Comparison of ENCODE assay signal across 7 mouse cellular contexts in the genomic region with DNA sequence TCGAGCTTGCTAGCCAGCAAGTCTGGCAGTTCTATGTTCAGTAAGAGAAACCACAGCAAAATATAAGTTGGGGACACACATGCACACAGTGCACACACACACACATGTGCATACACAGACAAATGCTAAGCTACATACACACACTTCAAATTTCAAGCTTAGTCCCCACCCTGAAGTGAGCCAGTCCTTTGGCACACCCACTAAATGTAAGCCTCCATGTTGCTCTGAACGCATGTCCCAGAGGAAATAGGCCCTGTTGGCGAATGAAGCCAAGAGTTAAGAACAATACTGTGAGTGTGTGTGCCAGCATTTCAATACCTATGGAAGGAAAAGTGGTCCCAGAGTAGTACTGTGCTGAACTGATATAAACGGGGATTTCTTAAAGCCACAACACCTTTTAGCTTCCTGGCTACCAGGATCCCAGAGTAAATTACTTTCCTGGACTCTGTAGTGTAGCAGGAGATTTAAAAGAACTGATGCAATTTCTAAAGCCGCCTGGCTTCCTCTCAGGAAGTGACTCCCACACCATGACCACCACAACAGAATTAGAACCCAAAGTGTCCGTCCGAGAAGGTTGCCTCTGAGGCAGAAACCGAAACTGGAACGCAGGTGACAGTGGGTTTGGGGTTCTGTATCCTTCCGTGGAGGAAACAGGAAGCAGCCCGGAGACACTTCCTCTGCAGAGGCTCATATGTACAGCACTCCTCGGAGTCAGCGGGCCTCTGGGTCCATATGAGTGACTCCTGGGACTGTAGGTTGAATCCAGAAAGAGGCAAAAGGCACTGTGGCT.
DNase-seq lines count a peak whose midpoint lies in the region.

No protein-coding gene starts in this region.

- DNase-seq in MN1 (ENCODE audit: low spot score), result peak; percentile 49
- peak; percentile 29 for DNase-seq in c-Kit-positive CD71-positive TER-119-positive erythroid progenitor cells, embryonic 14.5 days (ENCODE audit: low spot score)
- peak; percentile 68 for DNase-seq in kidney, adult 9 months
- peak; percentile 56 to 61 for DNase-seq in lung, postnatal 4 days
- DNase-seq in thymus, postnatal 14 days, result peak; percentile 79
- no peak for DNase-seq in yolk sac, embryonic 10.5 days (ENCODE audit: low spot score)
- no peak for DNase-seq in retina, postnatal 1 day

Comparison
In these comparisons a context has a peak if more than half of its experiments do, and no peak if none do; other contexts are left out.
1. DNase-seq: peak in MN1 (single experiment), c-Kit-positive CD71-positive TER-119-positive erythroid progenitor cells, embryonic 14.5 days (single experiment), kidney, adult 9 months (single experiment), lung, postnatal 4 days (2 of 2) and thymus, postnatal 14 days (single experiment); none in yolk sac, embryonic 10.5 days (single experiment) and retina, postnatal 1 day (single experiment).